Mouse (Mus musculus) MEL (cell line): ENCODE measurements around the gene Sox5.

Source experiments
- CTCF ChIP-seq, 3 experiments: IDR thresholded peaks in 2 of 3; conservative IDR thresholded peaks in 1 of 3; 2 replicates each; pipeline ENCODE4 v1.5.1; 2011 to 2012; ENCODE audit warnings: low read length in 3 of 3, low read depth in 2 of 3, mild to moderate bottlenecking in 2 of 3, improper control_type of control experiment in 1 of 3, inconsistent platforms in 1 of 3, mixed read lengths in 1 of 3, moderate library complexity in 1 of 3; ENCODE audit not compliant: control insufficient read depth in 1 of 3, insufficient read depth in 1 of 3, poor library complexity in 1 of 3, severe bottlenecking in 1 of 3
- E2F4 ChIP-seq: IDR thresholded peaks from 2 replicates; pipeline ENCODE4 v1.6.1; 2011; ENCODE audit warnings: low read depth, low read length, improper control_type of control experiment, borderline replicate concordance
- ELF1 ChIP-seq: IDR thresholded peaks from 2 replicates; pipeline ENCODE4 v1.6.1; 2014; ENCODE audit warnings: low read depth, mild to moderate bottlenecking, inconsistent platforms, low read length, improper control_type of control experiment, moderate library complexity
- EP300 ChIP-seq, 2 experiments: IDR thresholded peaks; 2 replicates each; pipeline ENCODE4 v1.6.1; 2011; ENCODE audit warnings: improper control_type of control experiment in 2 of 2, low read length in 2 of 2, low read depth in 1 of 2, mild to moderate bottlenecking in 1 of 2
- ETS1 ChIP-seq: IDR thresholded peaks from 2 replicates; pipeline ENCODE4 v1.6.1; 2012; ENCODE audit warnings: low read depth, mild to moderate bottlenecking, inconsistent platforms, low read length, improper control_type of control experiment, moderate library complexity
- JUND ChIP-seq: IDR thresholded peaks from 2 replicates; pipeline ENCODE4 v1.6.1; 2011; ENCODE audit warnings: low read depth, mild to moderate bottlenecking, improper control_type of control experiment, low read length
- MXI1 ChIP-seq: IDR thresholded peaks from 2 replicates; pipeline ENCODE4 v1.6.1; 2011; ENCODE audit warnings: mild to moderate bottlenecking, low read depth, low read length, improper control_type of control experiment
- MYB ChIP-seq: IDR thresholded peaks from 2 replicates; pipeline ENCODE4 v1.6.1; 2011; ENCODE audit warnings: mild to moderate bottlenecking, low read depth, low read length, improper control_type of control experiment
- POLR2A ChIP-seq, 2 experiments: IDR thresholded peaks; 2 replicates each; pipeline ENCODE4 v1.6.1; 2011 to 2012; ENCODE audit warnings: low read length in 2 of 2, mild to moderate bottlenecking in 2 of 2, control low read depth in 1 of 2, improper control_type of control experiment in 1 of 2, low read depth in 1 of 2, moderate library complexity in 1 of 2; ENCODE audit not compliant: control insufficient read depth in 1 of 2, insufficient read depth in 1 of 2, poor library complexity in 1 of 2
- POLR2AphosphoS2 ChIP-seq: IDR thresholded peaks from 2 replicates; pipeline ENCODE4 v1.6.1; 2011; ENCODE audit warnings: low read length, improper control_type of control experiment
- RCOR1 ChIP-seq: IDR thresholded peaks from 2 replicates; pipeline ENCODE4 v1.6.1; 2012; ENCODE audit warnings: low read depth, mild to moderate bottlenecking, inconsistent platforms, low read length, improper control_type of control experiment
- SMC3 ChIP-seq: IDR thresholded peaks from 2 replicates; pipeline ENCODE4 v1.6.1; 2011; ENCODE audit warnings: low read depth, low read length, improper control_type of control experiment
- TAL1 ChIP-seq: IDR thresholded peaks from 2 replicates; pipeline ENCODE4 v1.6.1; 2012; ENCODE audit warnings: mild to moderate bottlenecking, inconsistent platforms, low read length, moderate library complexity, mixed read lengths
- ZMIZ1 ChIP-seq: IDR thresholded peaks from 2 replicates; pipeline ENCODE4 v1.6.1; 2012; ENCODE audit warnings: low read depth, mild to moderate bottlenecking, inconsistent platforms, low read length, improper control_type of control experiment, moderate library complexity

- no peak for TF ChIP-seq E2F4
- TF ChIP-seq MYB = no peak
- no peak for TF ChIP-seq CTCF (IDR thresholded peaks at IDR 0.05 in 2 of 3, conservative IDR thresholded peaks at IDR 0.05 in 1 of 3; ENCODE audit: control insufficient read depth in 1 of 3, insufficient read depth in 1 of 3, low read depth in 2 of 3, low read length in 3 of 3, poor library complexity in 1 of 3, severe bottlenecking in 1 of 3)
- TF ChIP-seq MXI1 = no peak
- TF ChIP-seq ZMIZ1 = no peak
- no peak for TF ChIP-seq POLR2A (IDR thresholded peaks at IDR 0.05; ENCODE audit: control insufficient read depth in 1 of 2, insufficient read depth in 1 of 2, low read depth in 1 of 2, low read length in 2 of 2, poor library complexity in 1 of 2)
- TF ChIP-seq POLR2AphosphoS2 = no peak
- no peak for TF ChIP-seq JUND
- TF ChIP-seq EP300 (IDR thresholded peaks at IDR 0.05; ENCODE audit: low read depth in 1 of 2, low read length in 2 of 2) = no peak
- TF ChIP-seq RCOR1 = no peak
- no peak for TF ChIP-seq ELF1
- TF ChIP-seq SMC3 = no peak
- TF ChIP-seq ETS1 = no peak
- no peak for TF ChIP-seq TAL1
Measured at GRCm38 (mm10) chr6:144584854-144585253, 196.9 kb downstream of the Sox5 start.
